Mouse (Mus musculus): ENCODE measurements at regions not wholly inside any gene's neighbourhood (a gene's known extent, or its start where the extent isn't known, plus 50 kb on each side); places are given as distances from the start of the nearest gene placed in this dataset.

- CTCF ChIA-PET: no interaction called here
Observed at GRCm38 (mm10) chr1:154080505-154081380, 120.2 kb upstream of the Zfp648 start.

GRCm38 (mm10) chr1:154086145-154086544 lies 114.8 kb upstream of the Zfp648 start:
- CTCF ChIA-PET: no interaction called here

- CTCF ChIA-PET: no interaction called here
Observed at GRCm38 (mm10) chr1:154089815-154090214, 111.2 kb upstream of the Zfp648 start.

DNA sequence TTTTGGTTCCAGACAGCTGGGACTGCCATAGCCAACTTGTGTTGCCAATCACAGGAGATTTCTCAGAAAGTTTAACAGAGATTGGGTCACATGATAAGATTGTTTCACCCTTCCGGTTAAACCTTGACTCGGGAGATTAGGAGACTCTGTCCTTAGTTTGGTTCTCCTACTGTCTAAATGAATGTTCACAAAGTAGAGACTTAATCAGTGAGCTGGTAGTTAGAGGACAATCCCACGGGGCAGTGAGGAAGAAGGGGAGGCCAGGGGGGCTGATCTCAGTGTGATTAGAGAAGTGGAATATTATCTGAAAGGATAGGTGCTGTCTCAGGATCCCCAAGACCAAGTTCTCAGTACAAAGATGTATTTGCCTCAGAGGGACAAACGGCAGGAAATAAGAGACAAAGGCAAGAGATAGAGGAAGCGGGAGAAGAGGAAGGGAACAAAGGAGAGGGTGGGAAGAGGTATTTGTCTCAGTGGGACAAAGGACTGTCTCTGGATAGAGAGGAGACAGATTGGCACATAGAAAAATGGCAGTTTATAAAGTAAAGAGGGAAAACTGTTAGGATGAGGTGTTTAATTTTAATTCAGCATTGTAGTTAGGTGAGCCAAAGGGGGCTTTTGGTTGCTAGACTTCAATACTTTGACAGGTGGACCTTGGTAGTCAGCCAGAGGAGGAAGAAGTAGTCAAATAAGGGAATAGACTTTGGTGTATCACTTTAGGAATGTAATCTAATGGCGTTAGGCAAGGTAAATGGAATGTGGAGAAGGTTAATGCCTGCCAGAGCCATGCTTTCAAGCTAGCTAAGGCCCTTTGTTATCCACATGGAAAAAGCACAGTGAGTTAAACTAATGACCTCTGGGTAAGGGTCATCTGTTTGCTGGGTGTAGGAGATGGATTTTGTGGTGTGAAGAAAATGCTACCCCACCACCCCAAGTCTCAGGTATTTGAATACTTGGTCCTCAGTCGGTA lies 110.2 kb upstream of the Zfp648 start:
- CTCF ChIA-PET: no interaction called here

DNA sequence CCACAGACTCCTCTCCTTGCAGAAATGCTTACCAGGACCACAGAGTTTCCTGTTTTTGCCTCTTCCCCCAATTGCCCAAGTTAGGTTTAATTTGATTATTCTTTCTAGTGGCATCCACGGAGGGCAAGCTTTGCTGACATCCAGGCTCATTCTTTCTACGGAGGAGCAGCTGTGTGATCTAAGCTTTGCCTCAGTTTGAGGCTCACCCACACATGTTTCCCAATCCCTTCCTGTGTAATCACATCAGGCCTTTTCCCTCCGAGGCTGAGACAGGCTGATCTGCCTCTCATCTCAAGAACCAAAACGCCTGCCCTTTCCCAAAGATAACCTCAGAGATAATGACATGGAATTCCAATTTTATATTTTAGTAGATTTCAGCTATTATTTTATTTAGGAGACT lies 107.4 kb upstream of the Zfp648 start:
- CTCF ChIA-PET: no interaction called here

- CTCF ChIA-PET: interaction anchor here (0.6 kb wide), 1 partner anchor 24 kb away, joined by 10 read pairs; no protein-coding TSS in a partner anchor
Observed at GRCm38 (mm10) chr1:154094357-154094756, 106.6 kb upstream of the Zfp648 start.

GRCm38 (mm10) chr1:154096113-154096512 lies 104.9 kb upstream of the Zfp648 start:
- CTCF ChIA-PET: interaction anchor here (0.7 kb wide), 2 partner anchors 12 to 1051 kb away, joined by 4 read pairs; no protein-coding TSS in a partner anchor

- CTCF ChIA-PET: interaction anchor here (0.7 kb wide), 1 partner anchor 12 kb away, joined by 4 read pairs; no protein-coding TSS in a partner anchor
Observed at GRCm38 (mm10) chr1:154096911-154097310, 104.1 kb upstream of the Zfp648 start.

DNA sequence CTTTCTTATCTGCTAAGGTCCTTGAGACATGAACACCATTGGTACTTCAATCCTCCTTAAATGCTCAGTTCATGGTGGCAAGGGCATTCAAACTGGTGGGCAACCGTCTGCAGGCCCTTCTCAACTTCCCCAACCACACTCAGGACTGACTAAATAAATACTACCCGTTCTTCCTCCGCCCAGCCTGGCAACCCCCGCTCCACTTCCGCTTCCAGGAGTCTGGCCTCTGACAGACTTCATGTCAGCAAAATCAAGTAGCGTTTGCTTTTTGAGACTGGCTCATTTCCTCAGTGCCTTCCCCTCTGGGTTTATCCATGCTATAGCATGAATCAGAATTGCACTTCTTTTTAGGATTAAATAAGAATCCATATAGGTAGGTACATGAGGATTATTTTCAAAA lies 103.3 kb upstream of the Zfp648 start:
- CTCF ChIA-PET: no interaction called here

DNA sequence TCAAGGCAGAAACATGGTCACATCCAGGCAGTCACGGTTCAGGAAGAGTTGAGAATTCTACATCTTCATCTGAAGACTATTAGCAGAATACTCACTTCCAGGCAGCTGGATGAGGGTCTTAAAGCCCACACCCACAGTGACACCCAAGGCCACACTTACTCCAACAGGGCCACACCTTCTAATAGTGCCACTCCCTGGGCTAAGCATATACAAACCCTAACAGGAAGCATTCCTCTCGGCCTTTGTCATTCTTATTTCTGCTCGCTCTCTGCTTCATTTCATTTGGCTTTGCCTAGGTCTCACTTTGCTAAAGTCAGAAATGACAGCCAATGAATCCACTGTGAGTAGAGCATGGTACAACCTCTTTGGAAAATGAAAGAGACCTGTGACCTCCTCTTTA lies 100.4 kb upstream of the Zfp648 start:
- CTCF ChIA-PET: no interaction called here

DNA sequence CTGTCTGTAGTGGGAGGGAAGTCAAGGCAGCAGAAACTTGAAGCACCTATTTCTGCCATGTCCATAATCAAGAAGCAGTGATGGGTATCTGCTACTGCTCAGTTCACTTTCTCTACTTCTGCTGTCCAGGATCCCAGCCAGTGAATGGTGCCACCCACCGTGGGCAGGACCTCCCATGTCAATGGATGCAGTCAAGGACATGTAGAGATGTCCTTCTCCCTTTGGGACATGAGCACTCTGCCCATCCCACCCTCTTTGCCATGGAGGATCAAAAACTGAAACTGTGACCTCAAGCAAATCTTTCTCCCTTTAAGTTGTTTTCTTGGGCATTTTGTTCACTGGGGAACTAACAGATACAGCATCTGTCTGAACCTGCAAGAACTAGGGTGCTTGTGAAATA lies 99.6 kb upstream of the Zfp648 start:
- CTCF ChIA-PET: no interaction called here

DNA sequence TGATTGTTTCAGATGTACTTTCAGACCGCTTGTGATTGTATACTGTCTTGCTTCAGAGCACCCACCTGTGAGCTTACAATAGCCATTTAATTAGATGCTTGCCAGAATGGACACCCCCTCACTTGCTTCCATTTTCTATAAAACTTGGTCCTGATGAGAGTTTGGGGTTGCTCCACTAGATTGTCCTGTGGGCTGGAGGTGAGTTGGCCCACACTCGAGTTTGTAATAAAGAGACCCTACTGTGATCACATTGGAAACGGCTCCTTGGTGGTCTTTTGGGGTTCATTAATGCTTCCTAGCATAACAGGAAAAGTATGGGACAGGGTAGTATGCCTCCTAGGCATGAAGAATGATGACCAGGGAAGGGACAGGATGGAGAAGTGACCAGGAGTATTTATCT lies 98.8 kb upstream of the Zfp648 start:
- CTCF ChIA-PET: no interaction called here

- CTCF ChIA-PET: no interaction called here
Observed at GRCm38 (mm10) chr1:154102871-154103596, 98.0 kb upstream of the Zfp648 start.

DNA sequence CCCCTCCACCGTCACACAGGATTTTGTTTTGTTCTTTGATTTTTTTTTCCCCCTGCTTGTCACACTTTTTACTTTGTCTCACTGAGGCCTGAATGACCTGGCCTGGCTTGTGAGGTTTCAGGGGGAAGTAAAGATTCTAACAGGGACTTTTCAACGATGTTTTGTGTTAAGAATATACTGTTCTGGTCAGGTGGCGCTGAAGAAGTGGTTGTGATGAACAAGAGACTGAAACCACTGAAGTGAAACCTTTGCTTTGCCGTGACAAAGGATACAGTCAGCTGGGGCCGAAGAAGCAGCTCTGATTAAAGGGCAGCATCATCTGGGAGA lies 97.4 kb upstream of the Zfp648 start:
- CTCF ChIA-PET: no interaction called here

GRCm38 (mm10) chr1:154104006-154104600 lies 96.9 kb upstream of the Zfp648 start:
- CTCF ChIA-PET: no interaction called here

- CTCF ChIA-PET: interaction anchor here (0.9 kb wide), 1 partner anchor 13 kb away, joined by 3 read pairs; no protein-coding TSS in a partner anchor
Observed at GRCm38 (mm10) chr1:154104779-154105178, 96.2 kb upstream of the Zfp648 start.

GRCm38 (mm10) chr1:154112500-154112899 lies 88.5 kb upstream of the Zfp648 start:
- CTCF ChIA-PET: no interaction called here

- CTCF ChIA-PET: no interaction called here
Observed at GRCm38 (mm10) chr1:154113291-154114050, 87.5 kb upstream of the Zfp648 start.

DNA sequence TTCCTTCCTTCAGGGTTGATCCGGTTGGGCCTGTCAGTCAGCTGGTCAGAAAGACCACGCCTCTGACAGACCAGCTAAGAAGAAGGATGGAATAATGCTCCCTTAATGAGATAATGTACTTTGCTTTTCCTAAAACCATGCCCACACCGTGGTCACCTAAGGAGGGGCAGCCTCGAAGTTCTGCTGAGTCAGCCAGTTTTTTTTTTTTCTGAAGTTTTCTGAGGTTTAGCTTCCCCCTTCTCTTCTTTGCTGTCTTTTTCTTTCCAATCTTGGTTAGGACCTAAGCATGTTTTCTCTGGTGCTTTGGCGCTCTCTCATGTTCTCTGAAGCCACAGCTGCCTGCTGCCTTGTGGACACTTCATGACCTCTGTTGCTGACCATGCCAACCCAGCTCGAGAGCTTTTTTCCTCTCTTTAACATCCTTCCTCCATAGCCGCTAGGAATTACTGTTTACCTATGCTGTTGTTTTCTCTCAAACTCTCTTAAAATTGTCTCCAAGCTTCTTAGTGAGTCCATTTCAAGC lies 84.7 kb upstream of the Zfp648 start:
- CTCF ChIA-PET: interaction anchor here (0.6 to 2.0 kb wide), 3 partner anchors 38 to 148 kb away, joined by 3 to 7 read pairs (median 5); no protein-coding TSS in a partner anchor

DNA sequence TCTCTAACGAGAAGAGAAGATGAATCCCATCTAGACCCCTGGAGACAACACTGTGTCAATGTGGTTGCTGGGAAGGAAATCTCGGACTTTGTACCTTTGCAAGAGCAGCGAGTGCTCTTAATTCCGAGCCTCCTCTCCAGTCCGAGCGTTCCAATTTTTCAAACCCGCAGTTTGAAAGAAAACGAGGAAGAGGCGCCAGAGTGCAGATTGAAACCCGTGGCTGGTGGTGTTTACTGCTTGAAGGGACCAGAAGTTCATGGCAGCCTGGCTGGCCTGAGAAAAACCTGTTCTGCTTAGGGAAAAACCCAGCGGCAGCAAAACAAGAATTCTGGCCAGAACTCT lies 83.7 kb upstream of the Zfp648 start:
- CTCF ChIA-PET: interaction anchor here (0.6 to 2.0 kb wide), 3 partner anchors 12 to 39 kb away, joined by 3 to 7 read pairs (median 5); no protein-coding TSS in a partner anchor

Measured in spleen, embryonic (tissue).